Mouse (Mus musculus) ES-CJ7 (cell line): ENCODE results near the gene Eri3.
A peak's percentile ranks its signal among the peaks of the same experiment; 100 is the strongest.

ENCODE experiments used
- DNase-seq: peaks from one replicate; pipeline ENCODE4 v3.0.0; 2011; ENCODE audit warnings: low read depth, low spot score

Eri3 gene

DNA sequence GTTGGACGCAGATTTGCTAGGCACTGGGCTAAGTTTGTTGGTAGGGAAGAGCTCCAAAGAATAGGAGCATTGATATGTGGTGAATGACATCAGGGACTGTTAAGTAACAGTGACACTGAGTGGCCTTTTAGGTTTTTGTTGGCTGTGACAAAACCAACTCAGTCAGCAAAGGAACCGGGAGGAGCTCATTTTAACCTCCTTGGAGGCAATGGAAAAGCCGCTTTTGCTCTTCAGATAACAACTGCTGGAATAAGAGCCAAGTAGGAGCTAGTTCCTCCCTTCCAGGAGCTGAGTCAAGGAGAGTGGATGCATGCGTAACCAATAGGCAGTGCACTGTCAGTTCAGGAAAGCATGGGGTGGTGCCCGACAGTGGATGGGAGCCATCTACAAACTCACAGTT lies 20.8 kb downstream of the Eri3 start:
- no peak for DNase-seq

DNA sequence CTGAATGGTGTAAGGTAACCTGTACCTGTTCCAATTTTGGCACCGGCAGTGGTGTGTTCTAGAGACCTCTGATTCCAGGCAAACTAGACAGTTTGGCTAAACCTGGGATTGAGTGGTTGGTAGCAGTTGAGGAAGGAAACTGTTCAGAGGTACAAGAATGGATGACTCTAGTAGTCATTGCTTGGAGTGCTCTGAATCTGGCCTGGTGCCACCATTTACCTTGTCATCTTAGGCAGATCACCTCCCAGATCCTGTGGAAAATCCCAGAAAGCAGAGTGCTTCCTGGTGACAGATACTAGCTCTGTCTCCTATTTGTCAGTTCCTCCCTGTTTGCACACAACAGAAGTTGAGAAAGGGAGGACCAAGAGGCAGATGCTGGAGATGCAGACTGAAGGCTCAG lies 27.4 kb downstream of the Eri3 start:
- no peak for DNase-seq

DNA sequence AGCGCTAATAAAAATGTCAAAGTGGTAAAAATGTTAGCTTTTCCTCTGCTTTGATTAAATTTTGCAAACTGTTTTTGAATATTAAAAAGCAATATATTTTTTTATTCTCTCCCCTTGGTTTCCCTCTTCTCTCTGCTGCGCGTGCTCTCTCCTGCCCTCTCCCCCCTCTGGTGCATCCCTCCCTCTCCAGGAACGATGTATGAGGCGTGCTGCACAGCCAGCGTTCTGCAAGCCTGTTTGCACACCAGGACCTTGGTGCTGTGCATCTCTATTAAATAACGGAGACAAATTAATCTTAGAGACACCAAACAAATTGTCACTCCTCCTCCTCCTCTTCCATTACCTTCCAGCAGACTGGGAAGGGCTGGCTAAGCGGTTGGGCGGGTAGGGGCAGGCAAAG lies 31.5 kb downstream of the Eri3 start:
- DNase-seq = no peak

DNA sequence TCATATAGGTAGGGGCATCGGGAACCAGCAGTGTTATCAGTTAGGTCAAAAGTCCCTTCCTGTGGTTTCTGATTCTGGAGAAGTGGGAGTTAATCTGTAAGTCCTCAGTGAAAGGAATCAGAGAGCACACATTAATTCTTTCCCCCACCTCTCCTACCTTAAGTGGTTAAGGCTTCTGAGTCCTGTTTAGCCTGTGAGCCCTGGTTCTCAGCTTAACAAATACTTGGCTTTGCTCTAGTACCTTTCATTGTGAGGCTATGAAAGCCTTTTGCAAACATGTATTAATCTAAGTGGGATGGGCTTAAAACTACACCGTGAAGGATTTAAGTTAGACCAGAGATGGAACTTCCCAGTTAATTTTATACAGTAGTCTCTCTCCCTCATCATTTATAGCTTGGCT lies 35.8 kb downstream of the Eri3 start:
- DNase-seq = no peak

DNA sequence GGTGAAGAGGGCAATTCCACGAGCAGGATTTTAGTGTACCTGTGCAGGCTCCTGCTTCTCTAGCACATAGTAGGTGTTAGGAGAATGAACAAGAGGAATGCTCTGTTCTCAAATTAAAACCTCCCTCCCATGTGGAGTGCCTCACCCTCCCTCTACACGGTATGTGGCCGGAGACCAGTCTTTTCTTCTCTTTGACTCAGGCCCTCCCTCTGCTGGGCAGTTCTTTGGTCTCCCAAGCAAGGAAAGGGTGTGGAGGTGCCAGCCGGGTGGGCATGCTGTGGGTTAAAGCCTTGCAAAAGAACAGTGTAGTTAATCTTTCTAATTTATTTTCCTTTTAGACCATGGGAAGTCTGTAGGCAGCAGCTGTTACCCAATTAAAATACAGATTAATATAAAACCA lies 37.3 kb downstream of the Eri3 start:
- no peak for DNase-seq

DNA sequence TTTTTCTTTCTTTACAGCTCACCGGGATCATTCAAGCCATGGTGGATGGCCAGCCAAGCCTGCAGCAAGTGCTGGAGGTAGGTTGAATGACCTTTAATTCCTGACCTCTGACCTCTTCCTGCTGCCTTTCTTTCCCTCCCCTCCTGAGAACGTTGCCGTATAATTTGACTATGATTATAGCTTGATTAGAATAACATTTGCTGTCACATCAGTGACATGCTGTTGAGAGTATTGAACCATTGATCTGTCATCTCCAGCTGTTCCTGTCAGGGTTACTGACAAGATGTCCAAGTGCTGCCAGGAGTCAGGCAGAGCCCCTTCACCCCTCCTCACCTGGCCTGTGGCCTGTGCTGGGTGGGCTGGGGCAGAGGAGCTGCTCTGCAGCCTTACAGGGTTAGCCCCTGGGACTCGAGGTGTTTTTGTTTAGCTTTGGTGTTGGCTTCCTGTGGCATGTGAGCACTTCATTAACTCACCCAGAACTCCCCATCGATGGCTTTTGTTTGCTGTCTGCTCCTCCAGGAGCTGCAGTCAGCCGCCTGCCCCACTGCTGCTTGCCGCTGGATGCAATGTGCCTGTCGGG lies 39.0 kb downstream of the Eri3 start:
- no peak for DNase-seq

DNA sequence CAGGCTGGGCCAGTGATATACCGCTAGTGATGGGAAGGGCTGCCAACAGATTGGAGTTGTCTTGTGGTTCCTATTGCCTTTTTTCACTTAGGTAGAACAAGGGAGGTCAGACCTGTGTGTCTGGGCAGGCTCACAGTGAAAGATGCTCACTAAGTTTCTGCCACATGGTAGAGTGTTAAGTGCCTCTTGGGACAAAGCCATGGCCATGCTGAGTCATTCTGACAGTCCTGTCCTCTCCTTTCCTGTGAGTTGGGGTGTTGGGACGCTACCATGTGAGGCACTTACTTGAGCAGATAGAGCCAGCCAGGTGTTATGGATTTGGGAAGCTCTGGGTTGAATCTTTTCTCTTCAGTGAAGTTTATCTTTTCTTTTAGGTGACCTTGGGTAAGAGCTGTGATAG lies 40.6 kb downstream of the Eri3 start:
- DNase-seq = no peak

DNA sequence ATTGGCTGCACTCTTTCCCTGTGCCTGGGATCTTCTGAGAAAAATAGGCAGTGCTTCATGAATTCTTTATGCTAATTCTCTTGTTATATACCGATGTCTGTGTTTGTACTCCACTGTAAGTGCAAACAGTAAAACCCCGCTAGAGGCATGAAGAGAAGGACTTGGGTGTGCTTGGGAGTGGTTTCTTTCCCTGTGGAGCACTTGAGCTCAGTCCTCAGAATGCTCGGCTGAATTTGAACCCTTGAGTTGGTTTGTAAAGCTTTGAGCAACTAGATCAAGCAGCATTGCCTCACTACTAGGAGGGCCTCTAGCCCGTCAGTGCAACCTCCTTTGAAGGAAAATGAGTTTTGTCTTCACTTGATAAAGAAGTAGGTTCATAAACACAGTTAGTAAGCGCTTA lies 42.0 kb downstream of the Eri3 start:
- no peak for DNase-seq

DNA sequence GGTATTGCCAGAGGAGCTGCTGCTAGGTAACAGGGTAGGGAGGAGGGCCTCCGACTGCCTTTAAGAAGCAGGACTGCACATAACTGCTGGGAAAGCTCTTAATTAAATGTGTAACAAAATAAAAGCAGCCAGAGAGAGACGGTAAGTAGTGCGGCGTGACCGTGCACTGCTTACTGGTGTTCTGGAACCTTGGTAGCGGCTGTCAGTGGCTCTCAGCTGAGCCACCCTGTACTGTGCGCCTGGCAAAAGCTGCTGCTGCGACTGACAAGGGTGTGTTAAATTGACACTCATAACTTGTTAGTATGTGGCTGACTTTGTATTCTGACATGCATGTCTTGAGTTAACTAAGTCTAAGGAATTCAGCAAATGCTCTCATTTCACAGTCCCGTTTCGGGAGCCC lies 45.1 kb downstream of the Eri3 start:
- DNase-seq = no peak

DNA sequence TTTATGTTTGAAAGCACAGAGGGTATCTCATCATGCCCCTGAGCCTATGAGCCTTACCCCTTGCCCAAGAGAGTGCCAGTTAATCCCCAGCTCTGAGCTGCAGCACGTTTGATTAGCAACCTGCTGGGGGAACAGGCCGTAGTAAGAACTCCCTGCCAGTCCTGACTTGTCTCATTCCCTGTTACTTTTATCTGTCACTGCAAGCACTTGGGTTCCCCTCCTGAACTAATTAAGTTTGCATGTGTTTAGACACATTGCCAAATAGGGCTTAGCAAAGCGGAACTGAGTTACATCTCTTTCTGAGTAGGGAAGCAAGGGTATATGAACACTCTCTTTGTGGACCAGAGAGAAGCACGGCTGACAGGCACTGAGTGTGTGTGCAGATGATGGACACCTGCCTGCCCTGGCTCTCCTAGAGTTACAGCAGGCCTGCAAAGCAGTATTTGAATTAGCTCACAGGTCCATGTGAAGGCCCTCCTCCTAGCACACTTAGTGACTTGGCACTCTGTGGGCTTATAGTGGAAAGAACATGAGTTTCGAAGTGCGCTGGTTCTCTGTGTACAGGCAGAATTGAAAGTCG lies 49.9 kb downstream of the Eri3 start:
- DNase-seq = no peak

DNA sequence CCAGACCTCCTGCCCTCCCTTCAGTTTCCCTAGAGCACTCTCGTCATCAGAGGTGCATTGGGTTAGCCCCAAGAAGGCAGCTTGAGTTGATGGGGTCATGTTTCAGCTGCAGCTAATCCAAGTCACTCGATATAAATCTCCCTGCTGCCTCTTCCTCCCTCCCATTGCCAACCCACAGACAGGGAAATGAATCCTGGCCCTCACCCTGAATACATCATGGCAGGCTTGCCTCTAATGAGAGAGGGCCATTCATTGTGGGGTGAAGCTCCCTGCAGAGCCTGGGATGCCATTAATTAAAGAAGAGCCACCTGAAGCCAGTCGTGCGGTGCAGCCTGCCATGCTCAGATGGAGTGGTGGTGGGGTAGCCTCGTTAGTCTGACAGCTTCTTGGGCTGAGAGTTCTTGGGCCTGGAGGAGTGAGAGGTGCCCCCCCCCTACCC lies 51.2 kb downstream of the Eri3 start:
- DNase-seq = no peak

DNA sequence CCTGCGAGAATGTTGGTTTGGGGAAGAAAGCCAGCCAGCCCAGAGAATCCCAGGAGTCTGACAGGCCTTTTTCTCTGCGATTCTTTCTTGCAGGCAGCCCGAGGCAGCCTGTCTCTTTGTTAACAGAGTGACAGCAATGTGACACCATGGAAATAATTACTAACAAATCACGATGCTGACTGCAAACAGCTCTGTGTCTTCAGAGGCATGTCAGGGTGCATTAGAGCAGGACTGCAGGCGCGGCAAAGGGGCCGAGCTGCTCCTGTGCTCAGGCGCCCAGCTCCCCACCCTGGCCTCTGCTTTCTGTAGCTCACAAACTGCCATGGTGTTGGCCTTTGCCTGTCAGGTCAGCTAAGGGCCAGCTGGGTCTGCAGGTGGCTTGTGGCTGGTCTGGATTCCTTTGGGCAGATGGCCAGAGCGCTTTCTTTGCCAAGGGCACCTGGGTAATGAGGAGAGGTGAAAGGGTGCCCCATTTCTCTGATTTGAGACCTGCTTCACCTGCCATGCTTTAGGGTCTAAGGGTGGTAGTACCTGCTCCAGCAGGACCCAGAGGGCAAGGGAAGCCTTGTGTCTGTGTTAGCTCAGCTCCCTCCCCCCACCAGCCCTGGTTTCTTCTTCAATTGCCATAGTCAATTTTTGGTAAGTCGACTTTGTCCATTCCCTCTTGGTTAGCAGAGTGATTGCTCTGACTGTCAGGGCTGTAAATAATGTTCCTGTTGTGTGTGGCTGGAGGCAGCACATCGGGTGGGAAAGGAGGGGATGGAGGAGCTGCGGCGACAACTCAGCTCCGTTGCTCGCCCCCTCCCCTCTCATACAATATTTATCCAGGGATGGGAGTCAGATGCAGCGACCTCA lies 55.2 kb downstream of the Eri3 start:
- no peak for DNase-seq

DNA sequence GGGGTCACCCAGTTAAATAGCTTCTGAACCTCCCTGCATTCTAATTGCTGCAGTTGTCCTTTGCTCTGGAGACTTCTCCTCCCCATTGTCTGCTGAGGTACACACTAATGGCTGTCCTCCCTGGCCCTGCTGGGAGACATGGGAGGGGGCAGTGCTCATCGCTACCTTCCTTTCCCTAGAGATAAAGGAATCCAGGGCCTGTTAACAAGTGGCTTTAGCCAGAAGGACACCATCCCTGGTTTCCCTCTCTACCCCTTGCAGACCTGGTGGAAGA lies 55.7 kb downstream of the Eri3 start:
- DNase-seq = no peak

DNA sequence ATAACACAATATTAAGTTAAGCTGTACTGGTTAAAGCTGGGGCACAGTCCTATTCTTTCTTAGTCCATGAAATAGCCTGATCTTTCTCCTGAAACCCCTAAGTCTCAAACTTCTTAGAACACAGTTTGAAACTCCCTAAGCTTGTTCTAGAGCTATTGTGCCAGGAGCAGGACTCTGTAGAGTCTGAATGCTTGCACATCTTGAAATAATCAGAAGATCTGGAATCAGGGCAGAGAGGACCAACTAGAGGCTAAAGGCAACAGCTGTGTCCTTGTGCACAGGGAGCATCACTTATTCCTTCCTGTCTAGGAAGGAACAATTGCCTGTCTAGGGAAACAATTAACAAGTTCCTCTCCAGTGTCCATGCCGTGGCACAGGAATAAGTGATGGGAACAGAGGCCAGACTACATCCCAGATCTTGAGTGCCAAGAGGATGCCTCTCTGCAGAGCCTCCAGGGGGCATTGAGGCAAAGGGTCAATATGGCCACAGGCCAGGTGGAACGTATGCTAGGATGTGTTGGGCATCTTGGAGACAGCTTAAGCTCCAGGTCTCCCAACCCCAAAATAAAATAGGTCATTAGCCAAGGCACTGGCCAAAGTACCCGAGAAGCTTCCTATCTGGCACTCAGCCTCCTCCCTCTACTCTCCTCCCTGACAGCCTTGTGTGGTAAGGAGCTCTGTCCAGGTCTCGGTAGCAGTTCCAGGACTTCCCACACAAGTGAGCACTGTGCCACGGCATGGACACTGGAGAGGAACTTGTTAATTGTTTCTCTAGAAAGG lies 56.9 kb downstream of the Eri3 start:
- no peak for DNase-seq

DNA sequence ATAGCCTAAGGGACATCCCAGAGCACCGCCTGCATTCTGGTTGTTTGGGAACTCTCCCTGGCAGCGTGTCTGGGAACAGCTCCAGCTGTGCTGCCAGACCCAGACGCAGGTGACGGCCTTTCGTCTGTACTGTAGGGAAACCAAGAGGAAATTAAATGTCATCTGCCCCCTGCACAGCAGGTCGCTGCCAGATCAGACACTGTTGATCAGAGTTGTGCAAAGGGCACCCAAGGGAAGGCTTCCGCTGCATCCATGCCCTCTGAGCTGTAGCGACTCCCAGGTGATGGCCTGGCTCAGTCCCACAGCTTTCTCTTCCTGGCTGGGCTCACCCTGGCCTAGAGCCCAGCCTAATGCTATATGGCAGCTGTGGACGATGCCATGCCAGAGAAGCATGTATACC lies 58.1 kb downstream of the Eri3 start:
- no peak for DNase-seq

DNA sequence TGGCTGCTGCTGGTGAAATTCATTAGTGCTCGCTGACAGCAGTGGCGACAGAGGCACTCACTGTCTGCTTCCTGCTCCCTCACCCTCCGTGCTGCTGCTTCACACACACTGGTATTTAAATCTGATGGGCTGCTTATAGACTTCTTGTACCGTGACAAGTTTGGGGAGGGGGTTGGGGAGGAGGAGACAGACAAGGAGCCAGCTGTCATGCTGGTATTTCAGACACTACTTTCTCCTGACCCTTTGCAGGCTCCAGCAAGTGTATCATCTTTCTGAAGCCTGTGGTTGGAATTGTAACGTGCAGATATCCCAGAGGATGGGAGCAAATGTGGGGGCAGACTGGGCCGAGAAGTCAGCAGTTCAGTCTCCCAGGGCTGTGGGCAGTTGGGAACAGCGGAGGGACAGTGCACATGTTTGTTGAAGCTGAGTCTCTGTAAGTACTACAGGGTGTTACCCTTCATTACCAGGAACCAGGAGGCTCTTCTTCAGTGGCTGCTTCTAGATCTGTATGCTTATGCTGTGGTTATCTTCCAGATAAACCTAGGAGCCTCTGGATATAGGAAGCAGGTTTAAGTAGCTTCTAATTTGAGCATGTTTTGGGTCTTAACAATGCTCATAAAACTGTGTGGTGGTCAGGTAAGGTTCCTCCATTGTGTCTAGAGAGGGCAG lies 59.3 kb downstream of the Eri3 start:
- no peak for DNase-seq

DNA sequence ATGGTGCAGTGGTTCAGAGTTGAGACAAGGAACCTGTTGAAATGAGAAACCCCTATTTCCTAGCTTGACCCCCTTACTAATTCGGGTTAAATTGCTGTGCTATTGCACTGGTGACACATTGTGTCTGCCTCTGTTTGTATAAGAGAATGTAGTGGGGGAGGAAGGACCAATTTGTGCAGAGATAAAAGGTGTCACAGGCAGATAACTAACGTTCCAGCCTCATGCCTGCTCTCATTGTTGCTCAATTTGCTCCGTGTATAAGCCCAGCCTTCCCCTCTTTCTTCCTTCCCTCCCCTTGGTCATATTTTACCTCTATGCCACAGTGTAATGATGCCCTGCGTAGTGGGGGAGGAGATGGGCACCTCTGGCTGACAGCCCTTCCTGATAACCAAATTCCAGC lies 61.2 kb downstream of the Eri3 start:
- DNase-seq = no peak

DNA sequence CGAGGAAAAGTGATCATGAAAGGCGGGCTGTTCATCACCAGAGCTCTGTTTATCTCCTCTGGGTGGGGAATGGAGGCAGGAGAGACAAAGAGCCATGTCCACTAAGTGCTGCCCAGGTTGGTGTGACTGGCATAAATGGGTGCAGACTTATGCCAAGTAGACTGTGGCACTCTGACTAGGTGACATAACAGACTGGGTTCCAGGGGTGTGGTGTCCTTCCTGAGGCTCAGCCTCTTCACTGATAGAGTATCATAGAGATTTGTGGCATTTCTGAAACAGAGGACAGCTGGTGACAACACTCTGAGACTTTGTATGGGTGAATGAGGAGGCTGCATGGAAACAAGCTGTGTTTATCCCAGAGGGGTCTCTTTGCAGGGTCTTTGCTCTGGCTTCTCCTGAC lies 61.6 kb downstream of the Eri3 start:
- DNase-seq = no peak

DNA sequence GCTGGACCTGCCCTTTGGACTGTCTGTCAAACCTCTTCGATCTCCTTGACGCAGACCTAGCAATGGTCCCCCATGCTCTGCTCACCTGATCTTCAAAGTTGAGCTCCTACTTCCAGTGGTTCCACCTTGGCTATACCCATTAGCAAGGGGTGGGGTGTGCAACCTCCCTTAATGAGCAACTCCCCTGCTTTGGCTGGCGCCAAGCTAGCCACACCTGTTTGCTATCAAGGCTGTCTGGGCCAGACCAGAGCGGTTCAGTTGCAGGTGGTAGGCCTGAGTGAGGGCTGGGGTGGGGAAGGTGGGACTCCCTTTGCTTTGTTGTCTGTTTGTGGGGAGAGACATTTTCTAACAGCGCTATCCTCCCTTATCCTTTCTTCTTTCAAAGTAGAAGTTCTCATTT lies 62.5 kb downstream of the Eri3 start:
- peak; percentile 51 for DNase-seq

DNA sequence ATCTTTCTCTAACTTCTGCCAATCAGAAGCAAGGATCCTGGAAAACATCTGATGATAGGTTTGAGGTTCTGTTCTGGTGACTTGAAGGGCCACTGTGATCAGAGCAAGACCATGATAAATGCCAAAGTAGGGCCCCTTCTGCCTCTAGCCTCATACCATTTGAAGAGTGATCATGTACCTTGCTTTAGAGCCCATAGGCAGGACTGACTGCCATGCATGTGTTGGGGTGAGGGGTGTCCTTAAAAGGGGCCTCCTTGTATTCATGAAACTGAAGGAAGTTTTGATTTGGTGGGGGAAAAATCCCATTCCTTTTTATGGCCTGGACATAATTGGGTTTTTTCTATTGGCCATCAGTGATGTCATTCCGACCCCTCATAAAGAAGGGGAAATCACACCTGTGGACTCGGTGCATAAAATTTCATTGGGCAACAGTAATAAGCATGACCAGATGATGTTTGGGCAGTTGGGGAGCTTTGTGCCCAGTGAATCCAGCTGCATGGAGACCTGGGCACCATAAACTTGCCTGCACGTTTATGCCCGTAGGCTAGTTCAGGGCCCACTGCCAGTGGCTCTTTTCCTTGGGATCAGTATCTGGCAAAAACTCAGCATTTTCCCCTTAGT lies 63.1 kb downstream of the Eri3 start:
- no peak for DNase-seq

DNA sequence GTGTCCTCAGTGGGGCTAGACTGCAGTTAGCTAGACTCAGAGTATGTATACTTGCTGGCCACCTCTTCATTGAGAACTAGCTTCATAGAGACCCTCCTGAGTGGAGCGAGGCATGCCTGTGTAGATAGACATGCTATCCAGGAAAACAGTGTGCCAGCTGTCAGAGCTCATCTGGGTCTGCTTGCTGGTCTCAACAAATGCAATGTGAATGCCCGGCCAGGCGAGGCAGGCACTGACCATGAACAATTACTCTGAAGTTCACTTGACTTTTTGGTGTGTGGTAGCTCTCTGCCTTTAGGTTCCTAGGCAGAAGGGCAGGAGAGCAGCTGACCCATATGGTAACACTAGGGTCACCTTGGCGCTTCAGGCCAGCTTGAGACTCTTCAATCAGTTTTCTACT lies 66.4 kb downstream of the Eri3 start:
- no peak for DNase-seq

DNA sequence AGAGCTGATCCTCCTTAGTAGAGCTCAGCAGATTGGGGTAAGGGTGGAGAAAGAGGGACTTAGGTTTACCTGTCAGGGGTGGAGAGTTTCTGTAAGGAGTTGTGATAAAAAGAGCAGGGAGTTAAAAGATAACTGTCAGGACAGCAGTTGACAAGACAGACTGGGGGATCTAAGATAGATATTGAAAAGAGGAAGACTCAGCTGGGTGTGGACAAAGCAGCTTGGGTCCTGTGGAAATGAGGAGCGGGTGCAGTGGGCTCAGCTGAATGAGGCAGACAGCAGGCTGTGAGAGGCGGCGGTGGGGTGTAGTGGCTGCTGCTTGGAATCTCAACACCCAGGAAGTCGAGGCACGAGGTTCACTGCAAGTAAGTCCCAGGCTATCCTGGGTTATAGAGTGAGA lies 72.1 kb downstream of the Eri3 start:
- DNase-seq = no peak
